Mouse (Mus musculus) E14TG2a.4 (cell line): ENCODE results near the gene Gm11541.

ENCODE experiments used
- CTCF ChIP-seq: conservative IDR thresholded peaks from 2 replicates; pipeline ENCODE4 v1.5.1; 2014; ENCODE audit warnings: low read length
- NANOG ChIP-seq: IDR thresholded peaks from 2 replicates; pipeline ENCODE4 v1.6.1; 2014; ENCODE audit warnings: borderline replicate concordance, low read length, mixed read lengths

DNA sequence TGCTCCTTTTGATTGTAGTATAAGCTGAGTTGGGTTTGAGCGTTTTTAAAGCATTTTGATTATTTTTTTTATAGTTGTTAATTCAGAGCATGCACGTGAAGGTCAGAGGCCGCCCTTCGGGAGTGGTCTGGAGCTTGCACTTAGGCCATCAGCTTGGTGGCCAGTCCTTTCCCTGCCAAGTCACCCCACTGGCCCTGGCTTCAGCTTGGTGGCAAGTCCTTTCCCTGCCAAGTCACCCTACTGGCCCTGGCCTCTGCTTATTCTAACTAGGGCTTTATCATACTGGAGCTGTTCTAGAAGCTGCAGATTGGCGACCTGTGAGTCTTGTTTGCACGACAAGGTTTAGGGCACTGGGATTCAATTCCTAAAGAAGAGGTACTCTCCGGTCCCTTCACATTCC is 21.9 kb downstream of the Gm11541 start:
- TF ChIP-seq CTCF (no peak), NANOG (no peak)
